In genomic region chr15:83348747-83349146, GRCm38 (mm10) we compare ENCODE assay signal across 8 mouse cellular contexts. TPM values are rescaled to one million over a fixed set of nuclear protein-coding genes. Genes with fewer than 3 reads are reported as not detected.
DNase-seq lines count a peak whose midpoint lies in the region; ATAC-seq and TF ChIP-seq lines count a peak whose summit lies in the region.

No protein-coding gene starts in this region.

- 34% methylated on average over 4 of the region's 4 CpGs for WGBS in kidney, postnatal 0 days
- 62% methylated on average over 4 of the region's 4 CpGs for WGBS in limb, embryonic 12.5 days
- WGBS in neural tube, embryonic 15.5 days, result 88% methylated on average over 4 of the region's 4 CpGs

- intact Hi-C loops in left cerebral cortex, postnatal 4 days (cut with DNase I), result no loop called here

- no peak for TF ChIP-seq POLR2A in embryonic fibroblast, embryonic 13.5 days (IDR thresholded peaks at IDR 0.05; ENCODE audit: low read depth, low read length)

- H3K9me3 ChIP-seq in kidney, postnatal 0 days (replicated peaks; ENCODE audit: low read length), result no peaks in the 10 kb centered on the region
- H3K9me3 ChIP-seq in limb, embryonic 12.5 days, result no peaks in the 10 kb centered on the region
- no peaks in the 10 kb centered on the region for H3K9me3 ChIP-seq in neural tube, embryonic 15.5 days (replicated peaks)

- ATAC-seq in kidney, postnatal 0 days (replicated peaks; ENCODE audit: low FRiP score, low read depth), result no peak
- no peak for ATAC-seq in limb, embryonic 12.5 days (ENCODE audit: insufficient number of reproducible peaks, insufficient read depth, low FRiP score, low TSS enrichment, low read depth)
- ATAC-seq in neural tube, embryonic 15.5 days (ENCODE audit: low FRiP score), result no peak

- no peaks in the 10 kb centered on the region for H3K36me3 ChIP-seq in kidney, postnatal 0 days (ENCODE audit: insufficient read depth, low read length)
- H3K36me3 ChIP-seq in limb, embryonic 12.5 days, result peaks cover 14% of the 10 kb centered on the region; the same call in 1 of the 2 replicates
- H3K36me3 ChIP-seq in neural tube, embryonic 15.5 days, result 0 out of 2 replicates have a peak, but pooled peaks cover 3% of the 10 kb centered on the region

- H3K4me1 ChIP-seq in kidney, postnatal 0 days (replicated peaks; ENCODE audit: insufficient read depth, low read length), result peaks cover 8% of the 10 kb centered on the region; the same call in 1 of the 2 replicates
- peaks cover 12% of the 10 kb centered on the region for H3K4me1 ChIP-seq in embryonic fibroblast, embryonic 13.5 days (ENCODE audit: control insufficient read depth, insufficient read depth, low read length)
- peaks cover 15% of the 10 kb centered on the region for H3K4me1 ChIP-seq in limb, embryonic 12.5 days (replicated peaks)
- H3K4me1 ChIP-seq in neural tube, embryonic 15.5 days, result peaks cover 20% of the 10 kb centered on the region

- no peak overlapping the region for H3K27ac ChIP-seq in kidney, postnatal 0 days
- no peak overlapping the region for H3K27ac ChIP-seq in embryonic fibroblast, embryonic 13.5 days (ENCODE audit: insufficient read depth, low read length)
- H3K27ac ChIP-seq in limb, embryonic 12.5 days, result no peak overlapping the region
- H3K27ac ChIP-seq in neural tube, embryonic 15.5 days (replicated peaks), result no peak overlapping the region

- H3K4me3 ChIP-seq in kidney, postnatal 0 days (replicated peaks; ENCODE audit: low read depth, low read length), result 0 out of 2 replicates have a peak overlapping the region, but pooled peaks have one; percentile 92
- peak overlapping the region; percentile 84 for H3K4me3 ChIP-seq in embryonic fibroblast, embryonic 13.5 days (ENCODE audit: insufficient read depth, low read length)
- H3K4me3 ChIP-seq in limb, embryonic 12.5 days (replicated peaks), result peak overlapping the region; percentile 83
- peak overlapping the region; percentile 57 for H3K4me3 ChIP-seq in neural tube, embryonic 15.5 days (replicated peaks)

- H3K9ac ChIP-seq in kidney, postnatal 0 days (ENCODE audit: low read depth, low read length), result 0 out of 2 replicates have a peak overlapping the region, but pooled peaks have one; percentile 82
- peak overlapping the region; percentile 90; the same call in 1 of the 2 replicates for H3K9ac ChIP-seq in limb, embryonic 12.5 days (replicated peaks)
- H3K9ac ChIP-seq in neural tube, embryonic 15.5 days (replicated peaks), result 0 out of 2 replicates have a peak overlapping the region, but pooled peaks have one; percentile 5

- H3K4me2 ChIP-seq in kidney, postnatal 0 days (ENCODE audit: low read length), result peak overlapping the region; percentile 95
- peak overlapping the region; percentile 91 for H3K4me2 ChIP-seq in limb, embryonic 12.5 days
- H3K4me2 ChIP-seq in neural tube, embryonic 15.5 days, result peak overlapping the region; percentile 88

- TF ChIP-seq CTCF in kidney, postnatal 0 days (IDR thresholded peaks at IDR 0.05; ENCODE audit: low read depth), result no peak
- TF ChIP-seq CTCF in embryonic fibroblast, embryonic 13.5 days (IDR thresholded peaks at IDR 0.05; ENCODE audit: borderline replicate concordance, insufficient read depth, low read length), result no peak

- DNase-seq in kidney, postnatal 0 days (ENCODE audit: low spot score), result no peak
- DNase-seq in kidney, adult 8-10 months, result no peak
- no peak for DNase-seq in spleen, postnatal 14 days (ENCODE audit: low spot score in 2 of 2)
- no peak for DNase-seq in left cerebral cortex, postnatal 4 days
- no peak for DNase-seq in adrenal gland, postnatal 14 days

- H3K27me3 ChIP-seq in kidney, postnatal 0 days (ENCODE audit: insufficient read depth, low read length), result no peaks in the 10 kb centered on the region
- no peaks in the 10 kb centered on the region for H3K27me3 ChIP-seq in limb, embryonic 12.5 days
- H3K27me3 ChIP-seq in neural tube, embryonic 15.5 days (replicated peaks), result no peaks in the 10 kb centered on the region

RNA-seq across cellular contexts. Expression of gene Arfgap3, which starts 1.3 kb away (rescaled TPM):
- 36.2 and 40.9 TPM in 2 replicates for polyA plus RNA-seq in kidney, postnatal 0 days (2015; fragmentation: Nextera tagmentation; extraction: Ambion mirVana)
- 51.9 and 55.2 TPM in 2 replicates for polyA plus RNA-seq in embryonic fibroblast, embryonic 13.5 days (2011; ENCODE audit: insufficient read length, low read depth, missing spikeins)
- polyA plus RNA-seq in limb, embryonic 12.5 days (2016; fragmentation: Nextera tagmentation; extraction: Ambion mirVana), result 40.3 and 42.5 TPM in 2 replicates
- 37.0 and 39.6 TPM in 2 replicates for polyA plus RNA-seq in neural tube, embryonic 15.5 days (2015; fragmentation: Nextera tagmentation; extraction: Ambion mirVana)
- total RNA-seq in left cerebral cortex, postnatal 4 days (2021), result 10 to 100 TPM; 27.9 to 30.2 TPM
- total RNA-seq in adrenal gland, postnatal 14 days (2021), result 19.9 and 25.2 TPM in 2 replicates

Comparison
In these comparisons a context has a peak if more than half of its experiments do, and no peak if none do; other contexts are left out.
1. H3K9ac ChIP-seq: peak in every context shown above with its lines; median percentile 90 in limb, embryonic 12.5 days; 82 in kidney, postnatal 0 days; 5 in neural tube, embryonic 15.5 days.